Mouse (Mus musculus) heart, adult 18-20 months (tissue): ENCODE measurements around the gene Wdr60. TPM values are rescaled to one million over a fixed set of nuclear protein-coding genes. Genes with fewer than 3 reads are reported as not detected.
"Not testable (repeated sequence)": the region's sequence is repeated elsewhere in the genome, so short reads cannot be mapped to it uniquely, and the experiment has no call there.

Source experiments
- DNase-seq, 2 experiments: peaks; one replicate each; pipeline ENCODE4 v3.0.0; 2021 to 2022; ENCODE audit warnings: mixed read lengths in 1 of 2
- long read RNA-seq, 2 experiments: library from polyadenylated mRNA; stranded (forward); transcript quantifications; one replicate each; pipeline ENCODE4 v2.0.0; 2021
- total RNA-seq, 2 experiments: library from RNA; stranded (reverse); gene quantifications; 2 replicates each; pipeline ENCODE4 v1.2.3; 2021

Gene Wdr60
- total RNA-seq = 1 to 10 TPM; 1.7 to 2.5 TPM
- long read RNA-seq, experiment 1, partial matches to known transcripts = 2 of 7 reads
- long read RNA-seq, experiment 1, other reads (novel, unspliced or antisense) = 2 of 7 reads
- long read RNA-seq, experiment 2, partial matches to known transcripts = 0 of 2 reads
- long read RNA-seq, experiment 2, other reads (novel, unspliced or antisense) = 2 of 2 reads

DNA sequence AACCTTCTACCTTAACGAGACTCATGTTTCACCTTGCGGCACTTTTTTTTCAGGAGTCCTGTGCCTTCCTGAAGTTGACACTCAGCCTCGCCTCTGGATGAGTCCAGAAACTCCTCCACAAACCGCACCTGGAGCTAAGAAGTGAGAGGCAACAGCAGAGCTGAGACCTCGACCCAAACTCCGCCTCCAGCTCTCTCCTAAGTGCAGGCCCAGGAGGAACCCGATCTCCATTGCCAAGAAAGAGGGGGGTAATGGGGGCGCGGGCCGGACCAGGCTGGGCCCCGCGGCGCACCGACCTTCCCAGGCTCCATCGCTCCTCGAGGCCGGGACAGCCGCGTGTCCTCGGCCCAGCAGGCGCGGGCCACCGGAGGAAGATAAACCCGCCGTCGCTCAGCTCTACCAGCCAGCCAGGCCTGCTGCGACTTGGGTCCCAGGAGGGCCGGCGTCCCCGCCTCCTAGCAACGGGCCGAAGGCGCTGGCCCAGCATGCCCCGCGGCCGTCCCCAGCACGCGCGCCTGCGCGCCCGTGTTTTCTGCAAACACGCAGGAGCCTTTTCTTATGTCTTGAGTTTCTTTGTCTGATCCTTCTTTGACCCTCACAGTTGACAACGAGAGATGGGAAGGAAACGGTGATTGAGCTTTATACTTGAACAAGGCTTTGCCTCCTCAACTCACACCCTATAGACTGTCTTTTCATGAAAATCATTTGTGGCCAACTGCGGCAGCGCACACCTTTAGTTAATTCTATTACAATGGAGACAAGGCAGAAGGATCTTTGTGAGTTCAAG lies at the start of gene Wdr60:
Gene Wdr60, minus strand, starts transcription at position 468 of the 787 bp plus-strand sequence.
- peak; percentile 91 to 93 for DNase-seq

DNA sequence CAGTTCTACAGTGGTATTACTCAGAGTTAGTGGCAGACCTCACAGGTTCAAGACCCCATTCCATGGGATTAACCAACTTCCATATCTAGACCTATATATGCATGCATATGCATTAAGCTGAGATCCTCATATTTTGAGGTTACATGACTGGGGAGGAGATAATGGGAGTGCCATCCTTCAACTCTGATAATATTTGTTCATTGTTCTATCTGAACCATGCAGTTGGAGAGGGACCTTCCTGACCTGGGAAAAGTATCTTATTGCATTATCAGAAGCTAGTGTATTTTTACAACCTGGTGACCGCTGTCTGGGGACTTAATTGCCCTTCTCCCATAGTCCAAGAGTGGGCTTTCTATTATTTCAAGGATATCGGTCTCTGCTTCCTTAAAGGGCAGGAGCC lies 45.8 kb upstream of the Wdr60 start:
- no peak for DNase-seq

DNA sequence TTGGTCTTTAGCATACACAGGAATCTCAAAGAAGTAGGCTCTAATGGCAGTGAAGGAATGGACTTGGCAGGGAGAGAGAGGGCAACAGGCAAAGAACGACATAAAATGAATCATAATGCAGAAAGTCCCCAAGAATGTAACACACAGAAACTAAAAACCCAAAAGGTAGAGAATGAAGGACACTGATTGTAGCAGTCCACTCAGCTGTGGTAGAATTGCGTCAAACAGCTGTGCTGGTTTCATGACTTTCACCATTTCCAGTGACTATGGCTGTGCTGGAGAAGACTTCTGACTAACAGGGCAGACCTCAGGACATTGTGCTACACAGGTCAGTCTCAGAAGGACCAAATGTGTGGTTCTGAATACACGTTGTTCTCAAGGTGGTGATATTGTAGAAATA lies 45.0 kb upstream of the Wdr60 start:
- no peak for DNase-seq

DNA sequence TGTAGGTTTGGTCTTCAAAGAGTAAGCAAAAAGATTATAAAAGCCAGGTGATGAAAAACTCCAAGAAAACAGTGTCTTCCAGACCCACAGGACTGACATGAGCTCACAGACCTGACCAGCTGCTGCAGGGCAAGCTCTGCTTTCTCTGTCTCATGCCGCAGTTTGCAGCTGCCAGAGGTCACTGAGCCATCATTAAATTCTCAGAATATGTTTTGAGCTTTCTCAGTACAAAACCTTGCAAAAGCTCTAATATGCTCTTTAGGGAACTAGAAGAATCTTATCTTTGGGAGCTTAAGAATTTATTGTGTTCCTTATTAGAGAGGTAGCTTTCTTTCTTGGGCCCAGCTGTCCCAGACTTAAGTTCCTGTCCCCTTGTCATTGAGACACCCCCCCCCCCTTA lies 43.2 kb upstream of the Wdr60 start:
- peak in 1 of 2 experiments; percentile 40 for DNase-seq

DNA sequence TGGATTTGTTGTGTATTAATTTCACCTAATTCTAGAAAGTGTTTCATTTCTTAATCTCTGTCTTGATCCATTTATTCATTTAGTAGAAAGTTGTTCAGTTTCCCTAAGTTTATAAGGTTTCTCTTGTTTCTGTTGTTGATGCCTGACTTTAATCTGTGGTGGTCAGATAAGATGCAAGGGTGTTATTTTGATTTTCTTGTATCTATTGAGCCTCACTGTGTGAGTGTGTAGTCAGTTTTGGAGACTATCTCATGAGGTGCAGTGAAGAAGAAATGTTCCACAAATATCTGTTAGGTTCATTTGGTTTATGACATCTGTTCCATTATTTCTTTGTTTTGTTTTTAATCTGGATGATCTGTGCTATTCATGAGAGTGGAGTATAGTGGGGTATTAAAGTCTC lies 39.4 kb upstream of the Wdr60 start:
- DNase-seq = no peak

DNA sequence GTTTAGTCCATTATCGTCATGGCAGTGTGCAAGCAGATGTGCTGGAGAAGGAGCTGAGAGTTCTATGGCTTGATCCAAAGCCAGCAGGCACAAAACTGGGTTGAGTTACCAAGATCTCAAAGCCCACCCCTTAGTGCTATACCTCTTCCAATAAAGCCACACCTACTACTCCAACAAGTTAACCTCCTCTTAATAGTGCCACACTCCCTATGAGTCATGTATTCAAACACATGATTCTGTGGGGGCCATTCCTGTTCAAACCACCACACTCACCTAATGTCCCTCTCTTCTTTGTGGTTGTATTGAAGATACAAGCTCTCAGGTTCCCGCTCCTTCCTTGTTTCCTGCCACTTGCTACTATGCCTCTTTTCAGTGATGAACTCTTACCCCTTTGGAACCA lies 37.1 kb upstream of the Wdr60 start:
- DNase-seq = no peak

DNA sequence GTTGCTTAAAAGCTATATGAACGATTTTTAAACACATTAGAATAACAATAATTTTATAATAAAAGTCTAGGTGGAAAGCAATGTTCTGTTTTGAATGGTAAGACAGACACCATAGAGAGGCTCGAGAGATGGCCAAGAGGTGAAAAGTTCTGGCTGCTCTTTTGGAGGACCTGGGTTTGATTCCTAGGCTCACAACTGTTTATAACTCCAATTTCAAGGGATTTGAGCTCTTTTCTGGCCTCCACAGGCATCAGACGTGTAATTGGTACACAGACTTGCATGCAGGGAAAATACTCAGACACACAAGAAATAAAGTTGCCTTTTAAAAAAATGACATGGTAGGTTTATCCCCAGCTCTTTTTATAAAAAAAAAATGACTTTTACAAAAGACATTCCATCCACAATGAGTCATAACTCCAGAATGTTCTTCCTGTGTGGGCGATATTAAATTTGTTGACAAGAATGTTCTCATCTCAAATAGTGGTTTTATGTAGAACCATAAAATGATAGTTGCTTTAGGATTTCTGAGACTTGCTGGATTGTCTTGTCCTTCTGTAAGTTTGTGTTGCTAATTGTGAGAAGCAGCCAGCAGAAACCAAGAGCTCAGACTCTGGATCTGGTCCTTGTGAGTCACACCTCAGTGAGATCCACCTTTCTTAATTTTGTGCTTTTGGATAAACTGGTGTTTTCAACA lies 30.9 kb upstream of the Wdr60 start:
- DNase-seq = peak; percentile 27 to 29

DNA sequence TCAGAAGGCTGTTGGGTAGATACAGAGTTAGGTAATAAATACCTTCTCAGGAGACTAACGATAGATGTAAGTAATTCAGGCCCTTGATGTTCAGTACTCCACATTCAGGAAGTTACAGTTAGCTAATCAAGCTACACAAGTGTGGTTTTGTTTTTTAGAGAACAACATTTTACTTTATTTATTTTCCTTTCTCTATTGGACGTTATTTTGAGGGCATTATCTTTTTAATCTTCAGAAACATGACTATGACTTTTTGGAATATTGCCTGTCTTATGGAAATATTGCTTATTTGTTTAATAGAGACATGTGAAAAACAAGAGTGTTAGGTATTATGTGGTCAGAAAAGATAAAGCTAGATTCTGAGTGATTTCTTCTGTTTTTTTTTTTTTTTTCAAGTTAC lies 30.4 kb upstream of the Wdr60 start:
- DNase-seq = no peak

DNA sequence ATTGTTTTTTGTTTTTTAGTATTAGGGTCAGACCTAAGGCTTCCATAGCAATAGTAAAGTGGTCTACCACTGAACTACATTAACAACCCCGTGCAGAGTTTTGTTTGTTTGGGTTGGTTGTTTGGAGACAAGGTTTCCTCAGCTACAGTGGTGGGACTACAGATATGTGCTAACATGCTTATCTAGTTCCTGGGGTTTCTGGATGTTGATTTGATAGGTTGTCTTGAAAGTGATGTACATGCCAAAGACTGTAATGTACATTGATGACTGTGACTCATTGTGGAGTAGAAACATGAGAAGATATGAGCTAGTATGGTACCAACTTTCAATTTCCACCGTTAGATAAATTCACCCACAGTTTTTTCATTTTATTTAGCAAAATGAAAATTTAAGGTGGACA lies 20.7 kb upstream of the Wdr60 start:
- no peak for DNase-seq

DNA sequence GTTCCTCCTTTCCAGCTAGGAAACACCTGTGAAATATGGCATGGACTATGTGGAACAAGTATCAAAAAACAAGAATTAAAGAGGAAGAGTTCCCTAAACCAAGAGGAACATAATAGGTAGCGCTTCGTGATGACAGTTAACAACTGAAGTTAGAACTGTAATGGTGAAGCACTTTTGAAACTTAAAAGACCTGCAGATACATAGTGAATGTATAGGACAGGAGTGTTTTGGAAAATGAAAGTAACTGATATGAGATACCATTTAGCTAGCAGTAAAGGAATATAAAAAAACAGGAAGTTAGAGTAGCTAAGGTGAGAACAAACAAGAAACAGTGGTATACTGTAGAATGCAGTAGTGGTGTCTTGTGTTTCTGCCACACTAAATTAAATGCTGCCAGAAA lies 20.0 kb upstream of the Wdr60 start:
- DNase-seq = no peak

DNA sequence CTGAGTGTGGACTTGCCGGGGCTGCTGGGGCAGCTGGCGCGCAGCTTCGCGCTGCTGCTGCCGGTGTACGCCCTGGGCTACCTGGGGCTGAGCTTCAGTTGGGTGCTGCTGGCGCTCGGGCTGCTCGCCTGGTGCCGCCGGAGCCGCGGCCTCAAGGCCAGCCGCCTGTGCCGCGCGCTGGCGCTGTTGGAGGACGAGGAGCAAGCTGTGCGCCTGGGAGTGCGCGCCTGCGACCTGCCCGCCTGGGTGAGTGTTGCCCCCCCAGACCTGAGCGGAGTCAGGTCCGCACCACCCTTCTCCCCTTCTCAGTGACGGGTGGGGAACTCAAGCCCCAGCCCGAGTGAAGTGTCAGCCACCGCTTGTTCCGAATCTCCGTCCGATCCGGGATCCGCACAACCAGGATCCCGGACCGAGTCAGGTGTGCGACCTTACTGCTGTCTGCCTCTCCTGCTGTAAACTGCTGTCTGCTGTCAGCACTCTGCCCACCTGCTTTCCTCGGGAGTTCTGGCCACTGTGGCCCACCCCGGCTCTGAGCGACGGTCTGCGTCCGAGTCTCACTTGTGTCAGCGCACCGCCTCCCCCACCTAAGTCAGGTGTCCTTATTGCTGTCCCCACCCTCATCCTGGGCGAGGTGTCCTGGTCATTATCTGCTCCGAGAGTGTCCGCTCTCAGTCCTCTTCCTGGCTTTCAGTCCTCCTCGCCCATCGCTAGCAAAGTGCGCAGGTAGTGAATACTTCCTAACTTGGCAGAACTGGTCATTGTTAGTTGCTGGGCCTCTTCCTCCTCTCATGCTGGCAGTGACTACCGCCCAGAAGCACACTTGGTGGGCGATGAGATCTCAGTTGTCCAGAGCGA lies 18.8 kb upstream of the Wdr60 start:
- peak; percentile 39 to 60 for DNase-seq

DNA sequence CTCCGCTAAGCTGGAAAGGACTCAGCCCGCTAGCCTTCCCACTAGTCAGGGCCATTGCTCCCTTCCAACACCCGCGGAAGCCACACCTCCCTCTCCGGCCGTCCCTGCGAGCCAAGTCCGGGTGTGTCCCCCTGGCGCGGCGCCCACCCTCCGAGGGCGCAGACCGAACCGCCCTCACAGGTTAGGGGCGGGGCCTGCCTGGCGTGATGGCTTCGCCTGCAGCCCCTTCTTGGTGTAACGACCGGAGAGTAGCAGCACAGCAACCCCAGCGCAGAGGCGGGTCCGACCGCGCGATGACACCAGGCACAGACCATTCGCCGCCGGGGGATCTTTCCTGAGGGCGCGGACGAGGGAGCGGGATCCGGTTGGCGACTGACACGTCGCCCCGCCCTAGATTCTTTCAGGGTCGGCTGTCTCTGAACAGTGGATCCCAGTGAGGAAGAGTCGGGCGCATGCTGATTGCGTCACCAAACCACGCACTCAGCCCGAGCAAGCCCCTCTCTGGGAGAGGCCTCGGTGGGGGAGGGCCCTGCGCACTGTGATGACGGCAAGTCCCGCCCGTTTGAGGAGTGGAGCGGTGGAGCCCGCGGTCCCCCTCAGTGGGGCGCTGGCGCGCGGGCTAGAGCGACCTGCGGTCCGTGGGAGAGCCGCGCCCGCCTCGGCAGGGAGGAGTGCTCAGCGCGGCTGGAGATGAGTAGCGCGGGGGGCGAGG lies 18.0 kb upstream of the Wdr60 start, which contains the start of gene Esyt2:
Gene Esyt2, plus strand, starts transcription at position 544 of the 712 bp plus-strand sequence.
- peak; percentile 100 for DNase-seq

DNA sequence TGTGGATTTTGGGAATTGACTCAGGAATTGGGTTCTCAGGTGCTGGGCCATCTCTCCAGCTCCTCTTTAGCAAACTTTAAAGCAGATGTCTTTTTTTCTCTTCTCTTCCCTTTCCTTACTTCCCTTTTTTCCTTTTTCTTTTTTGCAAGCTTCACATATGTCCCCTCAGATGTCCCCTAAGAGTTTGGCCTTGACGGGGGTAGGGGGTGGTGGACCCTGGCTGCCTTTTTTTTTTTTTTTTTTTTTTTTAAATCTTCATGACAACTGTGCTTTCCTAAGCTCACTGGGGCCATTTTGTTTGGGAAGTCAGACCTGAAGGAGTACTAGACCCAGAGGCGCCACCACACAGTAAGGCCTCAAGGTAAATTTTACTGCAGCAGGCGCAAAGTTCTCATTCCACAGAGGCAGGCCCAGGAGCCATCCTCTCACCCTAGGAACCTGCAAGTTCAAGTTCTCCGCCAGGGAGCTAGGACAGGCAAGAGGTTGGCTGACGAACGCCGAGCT lies 17.4 kb upstream of the Wdr60 start:
- no peak for DNase-seq

DNA sequence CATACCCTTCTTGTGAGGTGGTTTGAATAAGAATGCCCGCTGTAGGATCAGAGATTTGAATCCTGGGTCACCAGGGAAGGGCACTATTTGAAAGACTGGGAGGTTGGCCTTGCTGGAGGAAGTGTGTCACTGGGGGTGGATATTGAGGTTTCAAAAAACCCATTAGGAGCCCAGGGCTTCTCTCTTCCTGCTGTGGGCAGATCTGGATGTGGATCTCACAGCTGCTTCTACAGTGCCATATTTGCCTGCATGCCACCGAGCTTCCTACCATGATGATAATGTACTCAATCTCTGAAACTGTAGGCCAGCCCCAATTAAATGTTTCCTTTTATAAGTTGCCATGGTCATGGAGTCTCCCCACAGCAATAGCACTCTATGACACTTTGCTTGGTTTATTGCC lies 16.4 kb upstream of the Wdr60 start:
- DNase-seq = no peak

DNA sequence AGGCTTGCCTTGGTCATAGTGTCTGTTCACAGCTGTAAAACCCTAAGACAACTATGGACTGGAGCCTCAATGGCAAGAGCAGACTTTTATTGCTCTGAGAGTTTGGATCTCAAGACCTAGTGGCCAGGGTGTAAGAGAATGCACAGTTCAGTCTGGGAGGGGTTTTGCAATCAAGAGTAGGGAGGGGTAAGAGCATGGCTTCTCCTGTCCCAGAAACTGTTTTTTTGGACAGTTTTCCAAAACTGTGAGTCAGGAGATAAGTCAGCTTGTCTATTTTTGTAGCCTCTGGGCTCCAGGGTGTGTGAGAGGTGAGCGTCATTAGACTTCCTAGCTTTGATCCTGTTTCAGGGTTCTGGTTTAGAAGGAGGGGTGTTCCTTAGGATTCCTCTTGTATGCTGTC lies 15.7 kb upstream of the Wdr60 start:
- peak; percentile 14 to 25 for DNase-seq

DNA sequence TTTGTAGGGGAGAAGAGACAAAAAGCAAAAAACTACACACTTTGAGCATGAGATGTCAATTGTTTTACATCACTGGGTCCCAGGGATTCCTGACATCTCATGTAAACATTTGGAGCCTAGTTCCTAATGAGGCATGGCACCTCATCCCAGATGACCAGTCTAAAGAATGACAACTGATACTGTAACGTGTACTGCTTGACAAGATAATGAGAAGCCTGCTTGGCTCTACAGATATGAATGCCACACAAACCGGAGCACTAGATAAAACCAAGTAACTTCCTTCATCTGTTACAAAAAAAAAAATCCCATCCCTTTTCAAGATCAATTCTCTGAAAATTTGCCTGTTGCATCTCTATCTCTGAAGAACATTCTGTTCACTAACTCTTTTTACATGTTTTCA lies 14.1 kb upstream of the Wdr60 start:
- DNase-seq = no peak

DNA sequence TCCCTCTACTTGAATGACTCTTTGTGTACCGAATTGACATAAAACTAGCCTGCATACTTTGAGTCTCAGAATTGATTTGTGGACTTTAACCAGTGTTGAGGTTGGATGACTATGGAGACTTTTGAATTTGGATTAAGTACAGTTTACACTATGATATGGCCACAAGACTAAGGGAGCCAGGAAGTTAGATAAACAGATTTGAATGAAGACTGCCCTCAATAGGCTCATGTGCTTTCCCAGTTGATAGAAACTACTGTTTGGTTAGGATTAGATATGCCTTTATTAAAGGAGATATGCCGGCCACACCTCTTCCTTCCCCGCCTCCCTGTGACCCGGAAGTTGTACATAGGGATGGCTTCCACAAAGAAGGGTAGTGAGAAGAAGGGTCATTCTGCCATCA lies 12.8 kb upstream of the Wdr60 start:
- no peak for DNase-seq

DNA sequence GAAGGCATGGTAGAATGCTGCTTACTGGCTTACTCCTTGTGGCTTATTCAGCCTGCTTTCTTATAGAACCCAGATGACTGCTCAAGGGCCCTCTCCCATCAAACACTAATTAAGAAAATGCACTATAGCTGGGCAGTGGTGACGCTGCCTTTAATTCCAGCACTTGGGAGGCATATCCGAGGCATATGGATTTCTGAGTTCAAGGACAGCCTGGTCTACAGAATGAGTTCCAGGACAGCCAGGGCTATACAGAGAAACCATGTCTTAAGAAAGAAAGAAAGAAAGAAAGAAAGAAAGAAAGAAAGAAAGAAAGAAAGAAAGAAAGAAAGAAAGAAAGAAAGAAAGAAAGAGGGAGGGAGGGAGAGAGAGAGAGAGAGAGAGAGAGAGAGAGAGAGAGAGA lies 12.3 kb upstream of the Wdr60 start, which contains the start of gene Gm11027:
Gene Gm11027, plus strand, starts transcription at position 301 of the 400 bp plus-strand sequence.
- DNase-seq = not testable (repeated sequence)

DNA sequence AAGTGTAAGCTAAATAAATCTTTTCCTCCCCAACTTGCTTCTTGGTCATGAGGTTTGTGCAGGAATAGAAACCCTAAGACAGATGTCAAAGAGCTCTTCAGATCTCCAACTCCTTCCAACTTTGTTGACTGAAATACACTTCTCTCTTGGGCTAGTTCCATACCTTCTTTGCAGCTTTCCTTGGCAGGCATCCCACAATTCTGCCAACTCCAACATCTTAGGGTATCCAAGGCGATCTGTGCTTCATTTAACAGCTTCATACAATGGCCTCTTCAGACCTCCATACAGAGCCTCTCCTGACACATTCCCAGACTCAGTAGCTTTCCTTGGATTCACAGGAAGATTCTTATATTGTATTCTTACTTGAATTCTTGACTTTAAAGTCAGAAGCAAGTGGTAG lies 10.9 kb upstream of the Wdr60 start:
- no peak for DNase-seq

DNA sequence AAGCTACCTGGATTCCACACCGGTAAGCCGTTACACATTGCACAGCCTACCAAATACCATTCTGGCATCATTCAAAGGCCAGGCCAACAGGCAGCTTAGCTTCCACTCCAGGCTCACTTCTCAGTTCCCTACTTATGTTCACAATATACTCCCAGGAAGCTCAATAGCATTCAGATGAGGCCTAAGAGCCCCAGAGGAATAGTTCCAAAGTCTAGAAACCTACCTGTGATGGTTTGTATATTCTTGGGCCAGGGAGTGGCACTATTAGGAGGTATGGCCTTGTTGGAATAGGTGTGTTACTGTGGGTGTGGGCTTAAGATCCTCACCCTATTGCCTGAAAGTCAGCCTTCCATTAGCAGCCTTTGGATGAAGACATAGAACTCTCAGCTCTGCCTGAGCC lies 8.2 kb upstream of the Wdr60 start:
- no peak for DNase-seq

DNA sequence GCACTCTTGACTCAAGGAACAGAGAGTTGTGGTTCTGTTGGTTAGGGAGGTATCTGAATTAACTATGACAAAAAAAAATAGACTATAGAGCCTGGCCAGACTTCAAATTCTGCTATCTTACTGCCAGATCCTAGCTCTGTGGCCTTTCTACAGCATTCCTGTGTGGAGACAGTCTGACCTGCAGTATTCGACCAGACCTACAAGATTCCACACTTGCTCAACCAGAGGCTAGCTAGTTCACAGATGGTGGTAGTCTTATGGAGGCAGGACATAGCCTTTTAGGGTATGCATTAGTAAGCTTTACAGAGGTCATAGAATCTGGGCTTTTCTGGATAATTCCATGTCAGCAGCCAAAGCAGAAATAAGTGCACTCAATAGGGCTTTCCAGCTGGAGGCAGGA lies 7.7 kb upstream of the Wdr60 start:
- DNase-seq = no peak
